Mouse (Mus musculus): Measurements from ENCODE around the gene Rps16.

DNA sequence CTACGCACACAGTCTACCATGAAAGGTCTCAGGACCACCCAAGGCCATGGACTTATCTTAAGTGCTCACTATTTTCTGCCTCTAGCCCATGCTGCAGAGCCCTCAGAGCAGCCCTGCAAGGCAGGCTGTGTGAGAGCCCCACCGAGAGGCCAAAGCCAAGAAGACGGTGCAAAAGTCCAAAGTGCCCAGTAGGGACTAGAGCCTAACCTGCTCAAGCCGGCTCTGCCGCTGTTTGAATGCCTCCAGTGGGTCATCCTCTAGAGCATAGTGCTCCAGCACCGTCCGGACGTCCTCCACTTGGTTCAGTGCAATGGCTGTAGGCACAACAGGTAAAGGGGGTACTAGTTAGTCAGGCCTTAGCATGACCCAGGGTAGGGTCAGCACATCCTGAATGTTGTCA is 44.2 kb upstream of the Rps16 start:
- TF ChIP-seq MAX (IDR thresholded peaks at IDR 0.05; ENCODE audit: low read depth) (no peak), POLR2A (IDR thresholded peaks at IDR 0.05; ENCODE audit: insufficient read length, low read depth) (no peak), USF1 (IDR thresholded peaks at IDR 0.05; ENCODE audit: low read depth) (no peak), MYOG (IDR thresholded peaks at IDR 0.05; ENCODE audit: control insufficient read depth in 1 of 3, insufficient read depth in 1 of 3, insufficient read length in 2 of 3, low read depth in 2 of 3) (no peak), E2F4 (IDR thresholded peaks at IDR 0.05; ENCODE audit: insufficient read depth) (no peak), SRF (IDR thresholded peaks at IDR 0.05; ENCODE audit: control insufficient read depth, insufficient read length, low read depth) (no peak), POLR2AphosphoS2 (IDR thresholded peaks at IDR 0.05; ENCODE audit: insufficient read length, low read depth) (no peak), TCF12 (IDR thresholded peaks at IDR 0.05; ENCODE audit: insufficient read depth, poor library complexity, severe bottlenecking) (no peak), CEBPB (IDR thresholded peaks at IDR 0.05; ENCODE audit: insufficient read depth, poor library complexity, severe bottlenecking) (no peak), MYOD1 (IDR thresholded peaks at IDR 0.05; ENCODE audit: control insufficient read depth in 1 of 3, insufficient read length in 2 of 3, low read depth in 2 of 3) (no peak)
